Mouse (Mus musculus): ENCODE results near the gene Slc1a7. TPM values are rescaled to one million over a fixed set of nuclear protein-coding genes. Genes with fewer than 3 reads are reported as not detected.

Slc1a7 gene
- not detected for total RNA-seq (2023)

DNA sequence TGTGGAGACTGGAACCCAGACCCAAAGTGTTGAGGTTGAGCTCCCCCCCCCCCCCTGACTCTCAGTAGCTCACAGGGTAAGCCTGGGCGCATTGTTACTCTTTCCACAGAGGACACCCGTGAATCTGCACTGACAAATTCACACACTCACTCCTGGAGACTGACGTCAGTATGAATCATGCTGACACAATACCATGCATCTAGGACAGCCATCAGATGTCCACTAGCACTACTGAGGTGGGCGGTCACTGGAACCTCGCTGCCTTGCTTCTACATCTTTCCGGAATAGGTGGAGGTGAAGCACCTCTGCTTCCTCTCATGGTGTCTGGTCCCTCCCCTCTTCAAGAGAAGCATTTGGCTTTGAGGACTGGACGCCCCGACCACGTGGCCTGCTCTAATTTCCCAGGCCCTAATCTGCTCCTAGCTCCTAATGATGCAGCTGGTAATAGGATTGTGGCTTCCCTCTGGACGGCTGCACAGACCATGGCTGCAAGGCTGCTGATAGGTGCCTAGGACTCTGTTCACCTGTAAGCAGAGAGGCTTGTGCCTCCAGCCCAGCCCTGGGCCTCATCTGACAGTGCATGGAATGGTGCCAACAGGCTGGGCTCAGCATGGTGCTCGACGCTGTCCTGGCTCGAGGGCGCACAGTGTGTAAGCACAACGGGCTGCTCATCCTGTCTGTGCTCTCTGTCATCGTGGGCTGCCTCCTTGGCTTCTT, at the start of gene Slc1a7:
Slc1a7 (plus strand) TSS at position 367 of the 717 bp plus-strand sequence.

DNA sequence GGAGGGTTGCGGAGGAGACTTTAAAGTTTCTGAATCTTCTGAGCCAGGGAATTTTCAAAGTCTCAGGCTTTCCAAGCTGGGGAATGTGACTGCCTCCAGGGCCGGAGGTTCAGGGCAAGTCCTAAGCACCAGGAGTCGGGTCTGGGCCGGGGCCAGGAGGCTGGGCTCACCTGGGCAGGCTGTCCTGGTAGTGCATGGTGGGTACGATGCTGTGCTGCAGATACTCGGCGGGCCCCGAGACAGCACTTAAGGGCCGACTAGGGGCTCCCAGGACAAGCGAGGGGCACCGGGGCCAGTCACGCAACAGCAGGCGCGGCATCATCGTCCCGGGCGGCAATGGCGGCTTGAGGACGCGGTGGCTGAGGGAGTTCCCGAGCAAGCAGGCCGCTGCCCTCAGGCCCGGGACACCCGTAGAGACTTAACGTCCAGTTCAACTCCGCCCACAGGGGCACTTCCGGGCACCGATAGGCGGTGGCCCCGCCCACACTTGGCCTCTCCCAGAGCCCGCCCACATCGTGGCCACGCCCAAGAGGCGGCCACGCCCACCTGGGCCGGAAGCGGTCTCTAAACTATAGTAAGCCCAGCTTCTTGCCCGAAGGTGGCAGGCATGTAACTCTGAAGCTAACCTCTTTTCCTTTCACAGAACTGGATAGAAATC, 44.9 kb upstream of the Slc1a7 start, which contains the start of gene Cpt2:
Cpt2 (minus strand) TSS at position 466 of the 658 bp plus-strand sequence.

Other genes starting within 250 kb of the Slc1a7 start
- 10 to 100 TPM; 20.2 to 23.9 TPM for gene Lrp8, start 166.1 kb upstream of the Slc1a7 start, total RNA-seq (2023)
- 10 to 100 TPM; 78.1 to 85.6 TPM for gene Magoh, start 88.6 kb upstream of the Slc1a7 start, total RNA-seq (2023)
- gene 0610037L13Rik, start 78.5 kb upstream of the Slc1a7 start, total RNA-seq (2023): 10 to 100 TPM; 23.4 to 27.4 TPM
- 10 to 100 TPM; 12.0 to 18.1 TPM for gene Cpt2, start 44.7 kb upstream of the Slc1a7 start, total RNA-seq (2023)
- under 1 TPM; 0.38 to 0.75 TPM for gene Podn, start 128.1 kb downstream of the Slc1a7 start, total RNA-seq (2023)
- 100 to 1,000 TPM; 161 to 179 TPM for gene Scp2, start 176.7 kb downstream of the Slc1a7 start, total RNA-seq (2023)
- not detected for gene Echdc2, start 197.1 kb downstream of the Slc1a7 start, total RNA-seq (2023)
- gene Zyg11a, start 249.7 kb downstream of the Slc1a7 start, total RNA-seq (2023): not detected

Measured in neutrophil, adult 59 days (primary cell).